Mouse (Mus musculus): ENCODE results near the gene Phykpl.

Gene Phykpl

DNA sequence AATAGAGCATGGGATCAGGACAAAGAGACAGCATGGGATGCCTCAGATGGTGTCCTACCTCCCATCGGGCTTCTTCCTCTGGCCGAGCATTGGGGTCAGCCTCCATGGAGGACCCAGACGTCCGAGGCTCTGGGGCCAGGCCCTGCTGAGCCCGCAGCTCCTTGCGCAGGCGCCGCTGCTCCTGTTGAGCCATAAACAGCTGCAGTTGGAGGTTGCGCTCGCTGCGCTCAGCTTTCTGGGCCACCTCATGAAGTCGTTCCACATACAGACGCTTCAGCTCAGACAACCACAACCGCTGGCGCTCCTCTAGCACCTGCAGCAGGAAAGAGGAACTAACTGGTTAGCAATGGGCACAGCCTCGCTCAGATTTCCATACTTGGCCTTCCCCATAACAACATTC lies 59.7 kb downstream of the Phykpl start:
- DNase-seq (ENCODE audit: low spot score in 2 of 2) = peak in 1 of 2 experiments; percentile 17

DNA sequence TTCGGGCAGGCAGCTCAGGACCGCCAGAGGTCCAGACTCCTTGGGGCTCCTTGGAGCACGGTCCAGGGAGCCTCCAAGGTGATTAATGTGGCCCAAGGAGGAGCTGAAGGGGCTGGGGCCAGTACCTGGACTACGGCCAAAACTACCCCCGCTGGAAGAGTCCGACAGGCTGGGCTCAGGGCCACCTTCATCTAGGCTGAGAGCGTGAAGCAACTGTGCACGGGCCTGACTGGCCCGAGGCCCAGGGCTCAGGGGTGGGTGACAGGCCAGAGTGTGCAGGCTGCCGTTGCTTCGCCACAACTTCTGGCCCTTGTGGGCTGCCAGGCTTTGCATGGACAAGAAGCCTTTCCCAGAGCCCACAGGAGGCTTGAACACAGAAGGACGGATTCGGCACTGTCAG lies 60.7 kb downstream of the Phykpl start:
- DNase-seq (ENCODE audit: low spot score in 2 of 2) = peak; percentile 39 to 69

DNA sequence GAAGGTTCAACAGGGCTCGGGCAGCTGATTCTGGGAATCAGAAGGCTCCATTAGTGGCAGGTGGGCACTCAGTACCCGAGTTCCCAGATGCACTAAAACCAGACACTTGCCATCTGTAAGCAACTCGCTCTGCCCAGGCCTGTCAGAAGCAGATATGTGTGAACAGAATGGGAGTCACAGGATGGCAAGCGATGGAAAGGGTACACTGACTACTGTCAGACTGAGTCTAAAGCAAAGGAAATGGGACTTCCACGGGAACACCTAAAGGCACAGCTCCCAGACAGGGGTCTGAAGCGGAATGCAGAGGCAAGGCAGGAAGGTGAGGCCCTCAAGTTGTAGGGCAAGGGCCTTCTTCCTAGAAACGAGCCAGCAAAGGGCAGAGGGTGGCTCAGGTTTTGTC lies 61.7 kb downstream of the Phykpl start:
- DNase-seq (ENCODE audit: low spot score in 2 of 2) = no peak

DNA sequence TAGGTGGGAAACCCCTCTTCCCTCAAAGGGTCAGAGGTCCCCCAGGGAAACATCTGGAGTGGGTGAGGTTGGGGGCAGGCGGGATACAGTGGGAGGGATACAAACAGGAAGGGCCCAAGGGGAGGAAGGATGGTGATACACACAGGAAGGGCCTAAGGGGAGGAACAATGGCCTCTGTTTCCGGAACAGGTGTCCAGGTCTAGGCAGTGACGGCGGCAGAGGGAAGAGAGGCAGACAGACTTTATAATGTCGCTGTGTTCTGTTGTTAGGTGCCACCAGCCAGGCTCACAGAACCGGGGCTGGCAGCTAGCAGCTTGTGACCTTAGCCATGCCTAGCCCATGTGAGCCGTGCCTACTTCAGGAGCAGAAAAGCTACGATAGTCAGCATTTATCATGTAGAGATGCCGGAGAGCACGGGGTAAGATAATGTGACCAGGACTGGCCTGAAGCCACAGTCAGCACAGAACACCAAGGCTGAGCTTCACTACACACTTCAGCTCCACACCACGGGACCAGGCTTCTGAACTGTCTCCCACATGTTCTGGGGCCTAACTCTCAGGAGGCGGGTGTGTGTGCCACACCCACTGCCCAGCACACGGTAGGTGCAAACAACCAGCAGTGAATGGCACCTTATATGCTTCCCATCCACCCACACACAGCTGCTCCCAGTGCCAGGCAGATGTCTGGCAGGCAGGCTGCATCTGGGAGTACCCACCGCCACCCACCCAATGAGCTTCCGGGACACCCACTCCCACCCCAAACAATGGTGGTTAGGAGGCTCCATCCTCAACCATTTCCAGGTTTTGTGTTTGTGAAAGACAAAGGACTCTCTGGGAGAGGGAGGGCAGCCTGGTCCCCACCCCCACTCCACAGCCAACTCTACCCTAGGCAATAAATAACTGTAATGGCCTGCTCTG lies 62.5 kb downstream of the Phykpl start:
- DNase-seq (ENCODE audit: low spot score in 2 of 2) = no peak

DNA sequence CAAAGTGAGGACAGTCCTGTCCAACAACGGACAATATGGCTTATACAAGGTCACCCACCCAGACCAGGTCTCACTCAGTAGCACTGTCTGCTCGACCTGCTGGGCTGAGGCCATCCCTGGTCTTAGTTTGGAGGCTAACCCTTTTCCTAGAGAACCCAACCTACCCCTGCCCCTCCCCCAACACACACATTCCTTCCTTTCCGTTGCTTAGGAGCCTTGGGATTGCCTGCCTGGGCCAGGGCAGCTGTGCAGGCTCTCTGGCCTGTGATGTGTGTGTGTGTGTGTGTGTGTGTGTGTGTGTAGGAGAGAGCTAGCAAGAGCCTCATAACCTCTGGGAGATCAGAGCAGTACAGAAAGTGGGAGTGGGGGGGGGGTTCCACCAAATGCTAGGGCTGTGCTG lies 64.0 kb downstream of the Phykpl start:
- DNase-seq (ENCODE audit: low spot score in 2 of 2) = no peak

DNA sequence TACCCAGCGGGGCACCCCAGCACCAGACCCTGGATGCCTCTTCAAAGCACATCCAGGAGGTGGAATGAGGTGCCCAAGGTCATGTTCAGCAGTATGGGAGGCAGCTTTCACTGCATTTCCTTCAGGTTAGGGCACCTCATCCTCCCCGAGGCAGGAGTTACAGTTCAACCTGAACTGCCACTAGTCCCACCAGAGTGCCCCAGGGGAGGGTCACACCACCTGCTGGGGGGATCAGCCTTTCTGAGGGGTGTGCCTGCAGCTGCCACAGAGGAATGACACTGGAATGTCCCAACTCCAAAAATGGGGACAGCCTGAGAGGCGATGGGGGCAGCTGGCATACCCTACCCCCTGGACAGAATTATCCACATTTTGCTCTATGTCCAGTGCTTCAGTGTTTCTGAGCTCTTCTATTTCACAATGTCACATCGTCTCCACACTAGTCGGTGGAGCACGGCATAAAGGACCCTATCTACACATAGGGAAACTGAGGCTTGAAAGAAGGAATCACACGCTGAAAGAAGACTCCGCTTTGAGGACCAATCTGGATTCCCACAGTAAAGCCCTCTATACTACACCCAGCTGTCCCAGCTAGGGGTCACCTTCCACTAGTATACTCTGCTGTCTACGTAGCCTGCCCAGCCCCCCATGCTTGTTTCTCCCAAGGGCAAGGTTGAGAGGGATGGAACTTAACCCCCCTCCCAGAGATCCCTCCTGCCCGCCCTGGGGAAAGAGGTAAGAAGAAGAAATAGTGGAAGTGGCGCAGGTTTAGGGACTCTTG lies 64.7 kb downstream of the Phykpl start:
- DNase-seq (ENCODE audit: low spot score in 2 of 2) = no peak

DNA sequence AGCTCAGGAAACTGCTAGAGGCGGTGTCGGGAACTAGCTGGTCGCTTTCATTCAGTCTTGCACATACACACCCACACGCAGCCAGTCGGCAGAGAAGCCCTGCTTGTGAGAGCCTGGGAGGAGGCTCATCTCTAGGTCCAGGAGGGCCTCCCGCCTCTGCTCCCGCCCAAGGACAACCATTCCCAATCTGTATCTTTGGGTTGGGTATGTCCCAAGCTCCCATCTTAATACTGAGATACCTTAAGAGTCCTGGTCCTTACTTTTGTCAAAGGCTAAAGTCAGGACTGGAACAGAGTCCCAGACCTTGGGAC lies 65.3 kb downstream of the Phykpl start:
- DNase-seq (ENCODE audit: low spot score in 2 of 2) = no peak

DNA sequence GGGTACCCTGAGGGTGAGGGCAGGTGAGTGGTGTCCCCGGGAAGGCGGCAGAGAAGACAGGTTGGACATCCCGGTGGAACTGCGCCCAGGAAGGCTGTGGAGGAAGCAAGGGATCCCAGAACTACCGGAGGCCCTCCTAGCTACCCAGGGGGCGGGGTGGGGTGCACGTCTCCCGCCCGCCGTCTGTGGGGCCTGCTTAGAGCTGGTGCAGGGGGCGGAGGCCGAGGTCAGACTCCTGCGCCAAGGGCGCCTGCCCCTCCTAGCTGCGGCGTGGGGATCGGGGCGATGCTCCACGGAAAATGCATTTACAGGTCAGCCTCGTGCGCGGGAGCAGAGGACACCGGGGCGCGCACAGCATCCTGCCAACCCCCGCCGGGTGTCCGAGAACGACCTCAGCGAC lies 65.7 kb downstream of the Phykpl start:
- no peak for DNase-seq (ENCODE audit: low spot score in 2 of 2)

DNA sequence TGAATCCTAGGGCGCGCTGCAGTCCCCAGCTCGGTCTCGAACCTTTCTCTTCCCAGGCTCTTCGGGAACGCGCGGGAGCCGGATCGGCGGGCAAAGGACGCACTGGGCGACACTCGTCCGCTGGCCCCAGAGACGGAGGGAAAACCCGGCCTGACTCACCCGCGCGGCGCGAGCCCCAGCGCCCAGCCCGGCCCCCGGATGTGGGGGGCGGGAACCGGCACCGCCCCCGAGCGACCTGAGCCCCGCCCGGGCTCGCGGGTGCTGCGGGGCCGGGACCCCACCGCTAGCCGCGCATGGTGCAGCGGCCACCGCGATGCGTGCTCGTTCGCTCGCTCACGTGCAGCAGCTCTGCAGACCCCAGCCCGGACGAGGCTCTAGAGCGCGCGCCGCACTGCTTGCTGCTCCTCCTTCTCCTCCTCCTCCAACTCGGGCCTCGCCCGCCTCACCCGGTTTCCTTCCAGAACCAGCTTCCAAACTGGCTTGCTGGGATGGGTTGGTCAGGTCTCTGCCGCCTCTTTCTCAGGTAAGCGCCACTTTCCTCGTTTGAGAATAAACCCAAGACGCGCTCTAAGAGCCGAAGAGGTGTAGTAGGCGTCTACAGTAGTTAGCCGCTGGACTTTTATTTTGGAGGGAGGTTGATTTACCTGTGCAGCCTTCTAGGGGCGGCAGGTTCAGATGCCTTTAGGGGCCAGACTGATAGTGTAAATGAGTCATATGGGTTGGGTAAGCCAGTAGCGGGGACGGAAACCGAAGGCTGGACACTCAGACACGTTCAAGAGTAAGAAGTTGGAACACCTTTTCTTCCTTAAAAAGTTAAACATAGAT lies 66.3 kb downstream of the Phykpl start, which contains the start of the genes N4bp3 and D930048N14Rik:
Gene N4bp3 (minus strand): TSS at position 152 of the 825 bp plus-strand sequence.
Gene D930048N14Rik (plus strand): TSS at position 264 of the 825 bp plus-strand sequence.
- peak in 1 of 2 experiments; percentile 59 for DNase-seq (ENCODE audit: low spot score in 2 of 2)

DNA sequence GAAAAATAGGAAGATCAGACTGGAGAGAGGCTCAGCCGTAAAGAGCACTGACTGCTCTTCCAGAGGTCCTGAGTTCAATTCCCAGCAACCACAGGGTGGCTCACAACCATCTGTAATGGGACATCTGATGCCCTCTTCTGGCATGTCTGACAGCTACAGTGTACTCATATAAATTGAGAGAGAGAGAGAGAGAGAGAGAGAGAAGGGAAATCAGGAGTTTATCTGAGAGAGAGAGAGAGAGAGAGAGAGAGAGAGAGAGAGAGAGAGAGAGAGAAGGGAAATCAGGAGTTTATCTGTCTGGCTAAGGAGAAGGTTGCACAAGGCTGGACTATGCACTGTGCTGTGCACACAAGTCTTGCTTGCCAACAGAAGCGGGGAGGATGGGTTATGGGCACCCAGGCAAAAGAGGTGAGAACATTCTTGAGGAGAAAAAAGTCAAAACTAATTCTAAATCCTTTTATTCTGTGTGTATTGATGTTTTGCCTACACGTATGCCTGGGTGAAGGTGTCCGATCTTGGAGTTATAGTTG lies 68.4 kb downstream of the Phykpl start:
- DNase-seq (ENCODE audit: low spot score in 2 of 2) = no peak

DNA sequence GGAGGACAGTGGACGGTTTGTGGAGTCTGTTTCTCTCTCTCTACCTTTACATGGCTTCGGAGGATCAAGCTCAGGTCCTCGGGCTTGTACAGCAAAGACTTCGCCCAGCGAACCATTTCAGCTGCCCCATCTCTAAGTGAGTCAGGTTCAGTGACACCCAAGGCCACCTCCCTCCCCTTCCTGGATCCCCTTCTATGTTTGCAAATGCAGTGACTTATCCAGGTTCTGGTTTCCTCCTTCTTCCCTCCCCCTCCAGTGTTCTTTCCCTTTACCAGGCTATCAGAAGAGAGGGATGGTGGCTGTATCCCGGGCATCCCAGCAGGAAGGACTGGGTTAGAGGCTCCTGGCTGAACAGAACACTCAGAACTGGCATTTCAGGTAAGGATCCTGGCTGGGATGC lies 69.2 kb downstream of the Phykpl start:
- no peak for DNase-seq (ENCODE audit: low spot score in 2 of 2)

Data from cerebellum, postnatal 4 days (tissue).